Mouse (Mus musculus): ENCODE measurements at regions not wholly inside any gene's neighbourhood (a gene's known extent, or its start where the extent isn't known, plus 50 kb on each side); places are given as distances from the start of the nearest gene placed in this dataset.

- no peaks in the 10 kb centered on the region for H3K27me3 ChIP-seq
- no peaks in the 10 kb centered on the region for H3K36me3 ChIP-seq
- no peak overlapping the region for H3K4me2 ChIP-seq (replicated peaks)
- 83% methylated on average over 3 of the region's 3 CpGs for WGBS
- no peak for ATAC-seq (ENCODE audit: low FRiP score)
- H3K4me1 ChIP-seq: no peaks in the 10 kb centered on the region
- no peak overlapping the region for H3K9ac ChIP-seq
- no peak overlapping the region for H3K4me3 ChIP-seq
- no peaks in the 10 kb centered on the region for H3K9me3 ChIP-seq (replicated peaks)
- no peak overlapping the region for H3K27ac ChIP-seq
Measured at GRCm38 (mm10) chr3:14952169-14952729, 66.2 kb downstream of the Car2 start.

DNA sequence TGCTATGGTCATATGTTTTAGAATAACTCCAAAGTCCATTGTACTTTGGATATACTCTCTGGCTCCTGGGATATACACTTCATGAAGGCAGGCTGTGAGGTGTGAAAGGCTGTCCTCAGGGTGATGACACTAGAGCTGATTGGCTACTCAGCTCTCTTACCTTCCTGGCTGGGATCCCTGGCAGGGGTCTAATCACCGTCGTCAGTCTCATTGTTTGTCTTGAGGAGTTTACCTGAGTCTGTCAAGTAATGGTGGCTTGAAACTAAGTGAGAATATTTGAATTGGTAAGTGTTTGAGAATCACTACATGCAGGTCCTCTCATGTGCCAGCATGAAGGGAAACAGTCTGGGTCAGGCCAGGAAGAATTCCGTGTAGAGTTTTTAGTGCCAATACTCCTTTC lies 66.9 kb downstream of the Car2 start:
- WGBS: 69% methylated on average over 3 of the region's 3 CpGs
- no peak for ATAC-seq (ENCODE audit: low FRiP score)

GRCm38 (mm10) chr3:14957481-14957880 lies 71.4 kb downstream of the Car2 start:
- H3K4me3 ChIP-seq: no peak overlapping the region
- no peak overlapping the region for H3K9ac ChIP-seq
- ATAC-seq (ENCODE audit: low FRiP score): no peak
- no peaks in the 10 kb centered on the region for H3K9me3 ChIP-seq (replicated peaks)
- H3K27me3 ChIP-seq: no peaks in the 10 kb centered on the region
- no peak overlapping the region for H3K27ac ChIP-seq
- H3K36me3 ChIP-seq: no peaks in the 10 kb centered on the region
- peaks cover 6% of the 10 kb centered on the region; the same call in 1 of the 2 replicates for H3K4me1 ChIP-seq
- no peak overlapping the region for H3K4me2 ChIP-seq (replicated peaks)
- WGBS: 92% methylated on average over 1 of the region's 1 CpGs

More for the DNA sequence above, 66.9 kb downstream of the Car2 start:
- Histone ChIP-seq H3K4me1 (no peaks in the 10 kb centered on the region), H3K9me3 (replicated peaks) (no peaks in the 10 kb centered on the region), H3K4me3 (no peak overlapping the region), H3K27me3 (no peaks in the 10 kb centered on the region), H3K36me3 (no peaks in the 10 kb centered on the region), H3K27ac (no peak overlapping the region), H3K4me2 (replicated peaks) (no peak overlapping the region), H3K9ac (no peak overlapping the region)

GRCm38 (mm10) chr3:14958277-14958676 lies 72.2 kb downstream of the Car2 start:
- H3K4me3 ChIP-seq: no peak overlapping the region
- peaks cover 6% of the 10 kb centered on the region; the same call in 1 of the 2 replicates for H3K4me1 ChIP-seq
- no peak overlapping the region for H3K9ac ChIP-seq
- H3K9me3 ChIP-seq (replicated peaks): no peaks in the 10 kb centered on the region
- H3K4me2 ChIP-seq (replicated peaks): no peak overlapping the region
- ATAC-seq (ENCODE audit: low FRiP score): no peak
- H3K27me3 ChIP-seq: no peaks in the 10 kb centered on the region
- WGBS: 83% methylated on average over 1 of the region's 1 CpGs
- no peak overlapping the region for H3K27ac ChIP-seq
- H3K36me3 ChIP-seq: no peaks in the 10 kb centered on the region

GRCm38 (mm10) chr3:14959586-14959985 lies 73.5 kb downstream of the Car2 start:
- Histone ChIP-seq H3K27me3 (no peaks in the 10 kb centered on the region), H3K27ac (no peak overlapping the region), H3K4me1 (peaks cover 6% of the 10 kb centered on the region; the same call in 1 of the 2 replicates), H3K36me3 (no peaks in the 10 kb centered on the region), H3K9ac (no peak overlapping the region), H3K9me3 (replicated peaks) (no peaks in the 10 kb centered on the region), H3K4me3 (no peak overlapping the region), H3K4me2 (replicated peaks) (no peak overlapping the region)
- peak; percentile 72 for ATAC-seq (ENCODE audit: low FRiP score)
- 6% methylated on average over 1 of the region's 1 CpGs for WGBS

GRCm38 (mm10) chr3:14964795-14965194 lies 78.7 kb downstream of the Car2 start:
- Histone ChIP-seq H3K4me3 (no peak overlapping the region), H3K27ac (no peak overlapping the region), H3K9me3 (replicated peaks) (no peaks in the 10 kb centered on the region), H3K4me2 (replicated peaks) (no peak overlapping the region), H3K27me3 (no peaks in the 10 kb centered on the region), H3K9ac (no peak overlapping the region), H3K4me1 (peaks cover under 1% of the 10 kb centered on the region; the same call in 1 of the 2 replicates), H3K36me3 (no peaks in the 10 kb centered on the region)
- no peak for ATAC-seq (ENCODE audit: low FRiP score)
- 79% methylated on average over 5 of the region's 5 CpGs for WGBS

- no peak for ATAC-seq (ENCODE audit: low FRiP score)
- Histone ChIP-seq H3K27ac (no peak overlapping the region), H3K9ac (no peak overlapping the region), H3K4me1 (no peaks in the 10 kb centered on the region), H3K36me3 (no peaks in the 10 kb centered on the region), H3K27me3 (no peaks in the 10 kb centered on the region), H3K4me2 (replicated peaks) (no peak overlapping the region), H3K9me3 (replicated peaks) (no peaks in the 10 kb centered on the region), H3K4me3 (no peak overlapping the region)
- WGBS: 90% methylated on average over 5 of the region's 5 CpGs
Measured at GRCm38 (mm10) chr3:14965438-14966044, 79.5 kb downstream of the Car2 start.

DNA sequence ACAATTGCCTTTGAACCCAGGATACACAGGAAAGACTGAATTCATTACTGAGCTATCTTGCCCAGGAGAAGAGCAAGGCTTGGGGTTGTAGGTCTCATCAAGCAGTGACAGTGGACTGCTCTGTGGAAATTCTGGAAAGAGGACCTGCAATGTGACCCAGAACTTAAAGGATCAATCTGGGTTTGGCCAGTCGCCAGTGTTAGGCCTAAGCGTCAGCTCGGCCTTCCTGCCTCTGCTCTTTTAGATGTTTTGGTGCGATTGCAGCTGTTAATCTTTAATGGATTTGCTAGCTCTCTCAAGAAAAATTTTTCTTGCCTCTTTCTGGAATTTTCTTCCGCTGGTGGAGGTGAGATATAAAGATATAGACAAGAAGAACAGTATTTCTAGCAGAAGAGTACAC lies 81.2 kb downstream of the Car2 start:
- Histone ChIP-seq H3K27me3 (no peaks in the 10 kb centered on the region), H3K36me3 (no peaks in the 10 kb centered on the region), H3K9me3 (replicated peaks) (no peaks in the 10 kb centered on the region), H3K4me1 (no peaks in the 10 kb centered on the region), H3K27ac (no peak overlapping the region), H3K4me3 (no peak overlapping the region), H3K4me2 (replicated peaks) (no peak overlapping the region), H3K9ac (no peak overlapping the region)
- no peak for ATAC-seq (ENCODE audit: low FRiP score)
- 84% methylated on average over 5 of the region's 5 CpGs for WGBS

- H3K27me3 ChIP-seq: no peaks in the 10 kb centered on the region
- 85% methylated on average over 1 of the region's 1 CpGs for WGBS
Measured at GRCm38 (mm10) chr3:14968345-14968744, 82.3 kb downstream of the Car2 start.

GRCm38 (mm10) chr3:14969698-14970097 lies 83.6 kb downstream of the Car2 start:
- 85% methylated on average over 6 of the region's 6 CpGs for WGBS
- Histone ChIP-seq H3K4me2 (replicated peaks) (no peak overlapping the region), H3K9me3 (replicated peaks) (no peaks in the 10 kb centered on the region), H3K4me1 (no peaks in the 10 kb centered on the region), H3K4me3 (no peak overlapping the region), H3K9ac (no peak overlapping the region), H3K27me3 (no peaks in the 10 kb centered on the region), H3K27ac (no peak overlapping the region), H3K36me3 (no peaks in the 10 kb centered on the region)
- no peak for ATAC-seq (ENCODE audit: low FRiP score)

More at GRCm38 (mm10) chr3:14968345-14968744, 82.3 kb downstream of the Car2 start:
- Histone ChIP-seq H3K36me3 (no peaks in the 10 kb centered on the region), H3K4me3 (no peak overlapping the region), H3K27ac (no peak overlapping the region), H3K4me2 (replicated peaks) (no peak overlapping the region), H3K4me1 (no peaks in the 10 kb centered on the region), H3K9ac (no peak overlapping the region), H3K9me3 (replicated peaks) (no peaks in the 10 kb centered on the region)
- ATAC-seq (ENCODE audit: low FRiP score): no peak

DNA sequence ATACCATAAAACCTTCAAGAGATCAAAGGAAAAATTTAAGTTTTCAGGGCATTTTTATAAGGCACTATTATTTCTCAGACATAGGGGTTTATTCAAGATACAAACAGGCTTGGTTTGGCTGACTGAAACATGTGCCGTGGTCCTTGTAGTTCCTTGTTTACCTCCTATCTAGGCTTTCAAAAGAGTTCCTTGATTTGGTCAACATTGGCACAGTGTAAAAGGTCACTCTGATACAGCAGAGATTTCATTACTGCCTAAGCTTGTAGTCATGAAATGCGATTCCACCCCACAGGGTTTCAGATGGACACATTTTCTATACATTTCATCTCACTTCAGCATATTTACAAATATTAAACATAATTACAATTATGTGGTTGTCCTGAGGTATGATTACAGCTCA lies 85.6 kb downstream of the Car2 start:
- Histone ChIP-seq H3K27ac (no peak overlapping the region), H3K9me3 (replicated peaks) (no peaks in the 10 kb centered on the region), H3K9ac (no peak overlapping the region), H3K27me3 (no peaks in the 10 kb centered on the region), H3K36me3 (no peaks in the 10 kb centered on the region), H3K4me3 (no peak overlapping the region), H3K4me2 (replicated peaks) (no peak overlapping the region), H3K4me1 (no peaks in the 10 kb centered on the region)
- no peak for ATAC-seq (ENCODE audit: low FRiP score)
- WGBS: 86% methylated on average over 2 of the region's 2 CpGs

DNA sequence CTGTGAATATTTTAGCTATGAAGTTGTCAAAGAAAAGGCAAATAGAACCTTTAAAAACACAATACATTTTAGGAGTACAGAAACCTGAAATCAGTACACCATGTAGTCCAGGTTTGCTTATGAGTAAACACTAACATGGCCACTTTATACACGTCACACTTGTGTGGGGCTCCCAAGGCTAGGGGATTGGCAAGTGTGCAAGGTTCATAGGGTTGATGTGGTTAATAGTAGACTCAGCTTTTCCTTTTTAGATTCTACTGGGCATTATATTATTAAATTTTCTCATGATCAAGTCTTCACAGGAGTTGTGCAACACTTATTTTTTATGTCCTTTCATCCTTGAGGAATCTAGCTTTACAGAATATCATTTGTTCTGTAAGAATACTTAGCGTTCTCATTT lies 88.7 kb downstream of the Car2 start:
- no peak overlapping the region for H3K27ac ChIP-seq
- H3K4me3 ChIP-seq: no peak overlapping the region
- H3K4me2 ChIP-seq (replicated peaks): no peak overlapping the region
- no peaks in the 10 kb centered on the region for H3K36me3 ChIP-seq
- no peaks in the 10 kb centered on the region for H3K4me1 ChIP-seq
- 89% methylated on average over 2 of the region's 2 CpGs for WGBS
- H3K9ac ChIP-seq: no peak overlapping the region
- no peaks in the 10 kb centered on the region for H3K27me3 ChIP-seq
- H3K9me3 ChIP-seq (replicated peaks): no peaks in the 10 kb centered on the region
- no peak for ATAC-seq (ENCODE audit: low FRiP score)

DNA sequence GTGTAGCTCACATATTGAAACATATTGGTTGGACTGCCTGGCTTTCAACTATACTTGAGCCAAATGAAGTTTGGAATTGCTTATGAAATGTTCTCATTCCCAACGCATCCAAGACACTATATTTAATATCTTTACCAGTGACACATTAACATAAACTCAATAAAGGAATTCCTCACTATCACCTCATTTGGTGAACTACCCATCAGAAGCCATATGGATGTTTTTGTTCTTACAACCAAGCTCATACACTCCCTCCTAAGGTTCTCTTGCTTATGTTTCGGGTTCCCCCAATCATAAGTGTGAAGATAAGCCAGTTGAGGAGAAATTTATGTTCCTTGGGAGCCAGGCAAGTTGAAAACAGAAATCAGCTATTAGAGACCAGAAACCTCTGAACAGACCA lies 89.1 kb downstream of the Car2 start:
- no peak overlapping the region for H3K27ac ChIP-seq
- H3K4me3 ChIP-seq: no peak overlapping the region
- WGBS: 90% methylated on average over 2 of the region's 2 CpGs
- no peak overlapping the region for H3K4me2 ChIP-seq (replicated peaks)
- H3K27me3 ChIP-seq: no peaks in the 10 kb centered on the region
- no peak overlapping the region for H3K9ac ChIP-seq
- no peaks in the 10 kb centered on the region for H3K9me3 ChIP-seq (replicated peaks)
- no peaks in the 10 kb centered on the region for H3K36me3 ChIP-seq
- no peaks in the 10 kb centered on the region for H3K4me1 ChIP-seq
- ATAC-seq (ENCODE audit: low FRiP score): no peak

All from hindbrain, embryonic 12.5 days (tissue).